Mouse (Mus musculus) cerebellum, postnatal 14 days (tissue): ENCODE measurements at regions not wholly inside any gene's neighbourhood (a gene's known extent, or its start where the extent isn't known, plus 50 kb on each side); places are given as distances from the start of the nearest gene placed in this dataset.

Experiments used
- DNase-seq, 2 experiments: peaks; one replicate each; pipeline ENCODE4 v3.0.0; 2021; ENCODE audit warnings: mixed read lengths in 2 of 2

DNA sequence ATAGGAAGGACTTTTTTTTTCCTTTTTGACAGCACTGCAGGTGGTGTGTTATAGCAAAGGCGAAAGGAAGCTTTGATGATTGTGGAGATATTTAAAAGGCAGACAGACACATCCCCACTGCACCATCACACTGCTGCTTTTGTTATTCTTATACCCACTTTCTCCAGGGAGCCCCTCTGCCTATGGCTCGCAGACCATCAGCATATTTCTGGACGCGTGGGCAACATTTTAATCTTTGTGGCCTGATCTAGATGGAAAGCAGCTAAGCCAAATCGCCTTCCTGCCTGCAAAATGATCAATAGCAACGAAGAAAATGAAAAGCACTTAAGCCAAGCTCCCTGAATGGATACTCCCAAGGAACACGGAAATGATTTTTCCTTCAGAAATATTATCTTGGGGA lies 1054.0 kb downstream of the Synb start:
- DNase-seq = no peak

DNA sequence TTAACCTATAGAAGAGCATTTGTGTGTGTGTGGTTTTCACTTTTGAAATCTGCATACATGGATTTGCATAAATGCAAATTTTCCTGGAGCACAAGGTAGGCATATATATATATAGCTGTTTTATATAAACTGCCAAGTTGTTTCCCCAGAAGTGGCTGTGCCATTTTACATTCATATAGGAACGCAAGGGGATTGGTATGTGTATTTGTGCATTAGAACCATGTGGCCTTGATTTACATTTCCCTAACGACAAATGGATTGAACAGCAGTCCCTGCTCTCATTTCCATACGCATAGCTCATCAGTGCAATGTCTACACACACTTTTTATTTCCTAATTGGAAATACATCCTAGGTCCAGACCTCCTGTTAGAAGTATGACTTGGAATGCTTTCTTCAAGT lies 1069.9 kb downstream of the Synb start:
- DNase-seq = no peak

DNA sequence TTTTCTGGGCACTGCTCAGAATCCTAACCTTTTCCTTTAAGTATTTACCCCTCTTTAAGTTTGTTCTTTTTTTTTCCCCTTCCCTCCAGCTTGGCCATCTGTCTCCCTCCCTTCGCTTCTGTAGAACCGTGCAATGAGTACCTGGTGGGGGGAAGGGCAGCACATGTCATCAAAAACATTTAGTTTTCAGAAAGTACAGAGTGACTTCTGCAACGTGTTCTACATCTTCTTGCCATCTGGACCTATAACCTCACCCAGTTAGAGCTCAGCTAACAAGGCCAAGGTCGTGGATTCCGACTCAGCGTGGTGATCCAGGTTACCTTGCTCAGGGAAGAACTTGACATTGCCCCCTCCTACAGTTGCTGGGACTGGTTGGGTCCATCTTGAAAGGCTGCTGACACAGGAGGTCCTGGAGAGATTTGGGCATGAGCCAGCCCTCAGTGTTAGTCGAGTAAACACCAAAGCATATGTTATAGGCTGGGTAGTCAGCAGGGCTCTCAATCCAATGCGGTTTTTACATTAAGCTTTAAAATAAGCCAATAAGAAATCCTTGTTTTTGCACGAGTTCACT lies 1075.0 kb downstream of the Synb start:
- DNase-seq = peak; percentile 79 to 80

DNA sequence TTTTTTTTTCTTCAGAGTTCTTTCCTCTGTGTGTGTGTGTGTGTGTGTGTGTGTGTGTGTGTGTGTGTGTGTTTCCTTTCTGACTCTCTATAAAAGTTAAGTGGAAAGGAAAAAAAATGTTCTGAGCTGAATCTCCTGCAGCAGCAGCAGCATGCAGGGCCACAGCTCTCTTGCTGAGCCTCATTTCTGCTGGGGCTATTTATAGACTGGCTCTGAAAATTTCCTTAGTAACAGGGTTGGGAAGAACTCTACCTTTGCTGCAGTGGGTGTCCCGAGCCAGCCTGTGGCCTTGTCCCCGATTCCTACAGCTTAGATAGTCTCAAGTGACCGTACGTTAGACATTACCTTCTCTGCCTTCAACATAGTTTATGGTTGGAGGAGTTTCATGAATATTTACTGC lies 1075.6 kb downstream of the Synb start:
- DNase-seq = peak; percentile 21 to 48

DNA sequence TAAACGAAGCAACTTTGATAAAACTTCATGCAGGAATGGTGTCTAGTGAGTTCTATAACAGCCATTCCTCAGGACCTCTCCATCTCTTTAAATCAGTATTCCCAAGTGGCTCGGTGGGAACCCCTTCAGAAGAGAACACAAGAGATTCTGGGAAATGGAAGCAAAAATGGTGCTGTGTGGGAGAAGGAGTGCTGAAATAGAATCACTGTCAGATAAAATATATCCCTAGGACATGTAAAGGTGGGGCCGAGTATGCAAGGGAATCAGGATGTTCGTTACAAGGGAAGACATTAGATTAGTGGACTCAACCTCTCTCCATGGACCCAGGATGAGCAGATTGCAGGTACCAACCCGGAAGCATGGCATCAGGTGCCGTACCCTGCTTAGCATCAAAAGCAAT lies 1076.1 kb downstream of the Synb start:
- DNase-seq = peak in 1 of 2 experiments; percentile 15

DNA sequence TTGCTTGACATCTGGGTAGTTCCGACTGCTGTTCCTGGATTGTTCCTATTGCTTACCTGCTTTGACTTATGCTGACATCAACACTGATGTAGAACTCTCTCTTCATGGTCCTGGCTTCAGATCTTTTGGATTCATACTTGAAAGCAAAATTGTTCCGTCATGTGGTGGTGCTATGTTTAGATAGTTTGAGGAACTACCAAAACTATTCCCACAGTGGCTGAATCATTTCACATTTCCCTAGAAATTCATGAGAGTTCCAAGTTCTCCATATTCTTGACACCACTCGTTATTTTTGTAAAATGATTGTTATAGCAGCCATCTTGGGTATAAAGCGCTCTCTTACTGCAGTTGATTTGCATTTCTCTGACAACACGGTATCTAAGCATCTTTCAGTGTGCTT lies 1080.2 kb downstream of the Synb start:
- DNase-seq = no peak

DNA sequence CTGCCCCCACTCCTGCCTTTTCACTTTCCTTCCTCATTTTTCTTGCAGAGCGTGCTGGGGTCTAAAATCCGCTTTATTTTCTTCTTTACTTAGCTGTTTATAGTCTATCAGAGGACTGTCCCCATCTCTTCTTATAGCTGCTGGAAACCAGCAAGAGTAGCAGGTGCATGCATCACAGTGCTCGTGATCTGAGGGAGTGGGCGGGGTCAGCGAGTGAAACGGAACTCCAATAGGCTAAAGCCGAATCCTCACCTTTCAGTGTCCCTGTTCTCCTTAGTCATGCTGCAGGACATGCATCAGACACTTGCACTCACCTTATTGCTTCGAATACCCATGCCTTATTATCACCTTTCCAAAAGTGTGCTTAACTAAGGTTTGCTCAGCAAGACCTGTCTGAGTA lies 1095.3 kb downstream of the Synb start:
- peak; percentile 27 to 35 for DNase-seq

DNA sequence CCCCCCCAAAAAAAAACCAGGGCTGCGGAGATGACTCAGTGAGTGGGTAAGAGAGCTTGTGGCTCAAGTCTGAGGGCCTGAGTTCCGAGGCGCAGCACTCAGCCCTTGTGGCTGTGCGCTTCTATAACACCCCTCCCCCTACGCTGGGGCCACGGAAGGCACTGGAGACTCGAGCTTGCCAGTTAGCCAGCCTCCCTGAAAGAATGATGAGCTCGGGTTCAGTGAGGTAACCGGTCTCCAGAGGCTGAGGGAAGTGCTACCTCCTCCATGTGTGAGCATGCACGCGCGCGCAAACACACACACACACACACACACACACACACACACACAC lies 1096.7 kb downstream of the Synb start:
- peak; percentile 10 to 17 for DNase-seq

DNA sequence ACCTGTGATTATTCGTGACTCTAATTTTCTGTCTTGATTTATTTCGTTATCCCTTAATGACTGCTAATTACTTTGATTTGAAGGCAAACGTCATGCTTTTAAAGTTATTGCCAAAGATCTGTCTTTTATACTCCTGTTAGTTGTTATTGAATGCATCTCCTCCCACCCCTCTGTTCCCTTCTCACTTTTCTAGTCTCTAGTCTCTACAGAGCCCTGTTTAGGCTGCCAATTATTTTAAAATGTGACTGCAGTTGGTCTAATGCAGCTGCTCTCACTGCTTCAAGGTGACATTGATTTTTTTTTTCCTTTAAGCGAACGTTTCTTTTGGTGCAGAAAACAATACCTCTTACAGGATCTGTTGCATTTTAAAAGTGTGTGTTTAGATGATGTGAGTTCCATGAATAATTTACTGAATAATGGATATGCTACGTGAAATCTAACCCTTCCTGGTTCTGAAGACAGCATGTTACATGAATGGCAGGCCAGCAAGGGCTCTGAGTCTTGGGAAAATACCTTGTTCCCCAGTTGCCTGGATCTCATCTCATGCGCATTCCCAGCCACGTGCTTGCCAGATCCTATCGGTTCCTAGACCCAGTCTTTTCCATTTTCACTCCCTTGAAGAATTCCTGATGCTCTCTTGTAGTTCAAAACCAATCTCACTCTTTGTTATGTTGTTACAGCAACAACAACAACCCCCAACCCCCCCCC lies 1097.2 kb downstream of the Synb start:
- peak in 1 of 2 experiments; percentile 4 for DNase-seq

DNA sequence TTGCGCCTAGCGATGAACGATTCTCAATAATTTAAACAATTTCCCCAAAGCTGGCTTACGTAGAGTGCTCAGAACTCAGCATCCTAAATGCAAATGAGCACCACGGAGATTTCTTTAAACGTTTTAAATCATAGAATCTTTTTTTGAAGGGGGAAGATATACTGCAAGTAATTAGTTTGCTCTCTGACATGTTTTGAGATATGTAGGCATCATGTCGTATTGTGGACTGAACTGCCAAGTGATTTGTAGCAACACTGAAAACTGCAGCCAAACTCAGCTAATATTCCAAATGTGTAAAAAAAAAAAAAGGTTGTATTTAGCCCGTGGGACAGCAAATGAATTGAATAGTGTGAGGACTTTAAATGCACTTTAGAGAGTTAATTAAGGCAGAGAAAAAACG lies 1097.9 kb downstream of the Synb start:
- no peak for DNase-seq

DNA sequence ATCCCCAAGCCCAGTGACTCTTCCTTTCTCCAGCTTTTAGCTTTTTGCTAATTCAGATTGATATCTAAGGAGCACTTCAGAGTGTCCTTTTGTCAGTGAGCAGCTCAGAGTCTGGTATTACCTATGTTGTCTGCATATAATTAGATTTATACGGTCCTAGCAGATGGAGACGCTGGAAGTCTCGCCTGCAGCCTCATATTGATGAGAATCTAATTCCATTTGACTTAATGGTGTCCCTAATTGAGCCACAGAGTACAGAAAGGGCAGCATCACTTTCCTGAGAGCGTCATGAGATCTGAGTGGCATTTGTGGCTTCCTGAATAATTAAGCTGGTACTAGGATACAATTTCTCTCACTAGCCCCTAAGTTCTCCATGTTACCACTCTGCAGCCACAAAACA lies 1104.2 kb downstream of the Synb start:
- no peak for DNase-seq

DNA sequence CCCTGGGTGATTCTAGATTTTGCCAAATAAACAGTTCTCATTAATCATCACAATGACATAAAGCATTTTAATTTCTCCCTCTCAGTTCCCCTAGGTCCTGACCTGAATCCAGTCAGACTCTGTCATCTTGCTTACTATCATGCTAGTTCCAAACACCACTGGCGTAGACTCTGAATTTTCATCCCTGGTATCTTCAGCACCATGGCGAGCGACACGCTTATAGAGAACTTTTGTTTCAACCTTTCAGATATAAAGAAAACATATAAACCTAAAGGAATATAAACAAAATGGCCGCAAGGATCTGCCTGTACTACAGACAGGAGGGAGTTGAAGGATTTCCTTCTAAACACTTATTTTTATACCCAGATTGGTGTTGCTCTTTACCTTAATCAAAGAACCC lies 1105.8 kb downstream of the Synb start:
- DNase-seq = no peak

DNA sequence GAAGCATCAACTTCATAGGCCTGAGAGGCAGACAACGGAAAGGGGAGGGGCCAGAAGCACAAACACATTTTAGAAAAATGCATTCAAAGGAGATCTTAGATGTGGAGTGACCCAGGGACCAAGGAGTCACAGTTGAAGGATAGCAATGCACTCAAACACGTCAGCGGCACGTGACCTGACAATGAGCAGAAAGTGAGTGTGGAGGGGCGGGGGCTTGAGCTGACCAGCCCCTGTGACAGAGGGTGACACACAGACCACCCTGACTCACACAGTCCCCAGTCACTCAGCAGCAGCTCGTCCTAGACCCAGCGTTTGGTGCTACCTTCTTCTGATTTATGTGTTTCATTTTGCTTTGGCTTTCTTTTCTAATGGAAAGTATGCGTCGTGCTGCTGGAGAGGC lies 1111.5 kb downstream of the Synb start:
- no peak for DNase-seq

DNA sequence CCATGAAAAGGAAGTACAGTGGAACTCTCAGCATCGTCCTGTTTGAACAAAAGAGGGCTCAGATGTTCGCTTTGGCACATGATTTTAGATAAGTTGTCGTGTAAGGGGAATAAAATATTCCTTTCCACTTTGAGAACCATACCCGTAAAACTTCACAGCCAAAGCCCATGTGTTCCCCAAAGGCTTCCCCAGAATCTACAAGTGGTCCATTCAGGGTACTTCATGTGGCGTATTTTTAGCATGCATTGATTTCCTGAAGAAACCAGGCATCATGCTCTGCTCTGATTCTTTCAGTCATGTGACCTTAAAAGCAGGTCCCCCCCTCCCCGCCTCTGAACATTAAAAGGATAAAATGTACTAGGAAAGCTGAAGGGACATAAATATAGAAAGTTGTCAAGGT lies 1112.9 kb downstream of the Synb start:
- DNase-seq = no peak
